In the genomic region with DNA sequence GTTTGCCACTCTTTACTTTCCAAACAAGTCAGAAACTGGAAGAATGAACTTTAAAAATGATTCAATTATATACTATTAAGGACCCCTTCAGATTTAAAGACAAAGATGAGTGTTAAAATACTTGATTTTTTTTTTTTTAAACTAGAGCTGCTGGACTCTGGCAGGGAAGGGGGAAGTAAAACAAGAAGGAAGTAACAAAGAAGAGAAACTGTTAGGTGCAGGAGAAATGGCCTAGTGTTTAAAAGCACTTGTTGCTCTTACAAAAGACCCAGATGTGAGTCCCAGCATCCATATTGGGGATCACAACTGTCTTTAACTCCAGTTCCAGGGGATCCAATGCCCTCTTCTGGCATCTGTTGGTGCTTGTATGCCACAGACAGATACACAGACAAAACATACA, we compare ENCODE assay signal across 20 mouse cellular contexts. TPM values are rescaled to one million over a fixed set of nuclear protein-coding genes. Genes with fewer than 3 reads are reported as not detected.
DNase-seq lines count a peak whose midpoint lies in the region; ATAC-seq and TF ChIP-seq lines count a peak whose summit lies in the region.
"Had no signal": no experiment of that assay in that cellular context is flagged by ENCODE, and none has a peak within 500 bp of the region (broad histone marks: within the 10 kb centered on the region; RNA-seq: fewer than 3 reads in every experiment).

No protein-coding gene starts in this region.

- peak; percentile 87 for ATAC-seq in megakaryocyte, adult 5-6 weeks (ENCODE audit: poor library complexity, severe bottlenecking)
- ATAC-seq: forebrain, embryonic 13.5 days; intestine, embryonic 16.5 days had no signal

- H3K4me1 ChIP-seq in bone marrow macrophage, adult 2 months (ENCODE audit: control insufficient read depth, insufficient read depth, low read length): peaks cover 27% of the 10 kb centered on the region
- H3K4me1 ChIP-seq: forebrain, embryonic 13.5 days; hindbrain, embryonic 15.5 days had no signal

- TF ChIP-seq POLR2A in bone marrow macrophage, adult 2 months (IDR thresholded peaks at IDR 0.05; ENCODE audit: borderline replicate concordance, low read depth, low read length): no peak

- H3K27ac ChIP-seq in bone marrow macrophage, adult 2 months (ENCODE audit: insufficient read depth, low read depth, low read length): peak overlapping the region; percentile 52
- H3K27ac ChIP-seq: embryonic facial prominence, embryonic 13.5 days; forebrain, embryonic 13.5 days; heart, adult 2 months; hindbrain, embryonic 15.5 days had no signal

- TF ChIP-seq CTCF in bone marrow macrophage, adult 2 months (IDR thresholded peaks at IDR 0.05; ENCODE audit: low read depth, low read length): no peak

- DNase-seq in 416B (ENCODE audit: low read depth): peak; percentile 19
- peak; percentile 6 to 12 for DNase-seq in B cell, adult 2 months
- DNase-seq in frontal cortex, adult 2 months (ENCODE audit: extremely low spot score in 1 of 2, low spot score in 1 of 2): no peak
- no peak for DNase-seq in urinary bladder, adult 18-20 months (ENCODE audit: low spot score in 2 of 2)
- no peak for DNase-seq in frontal cortex, postnatal 36 days (ENCODE audit: low spot score in 2 of 2)
- DNase-seq: adrenal gland, postnatal 10 days; cerebellum, adult 11-12 months; cerebellum, adult 9-10 months; cerebellum, postnatal 25 days; gastrocnemius, postnatal 36 days; heart, adult 2 months; heart, postnatal 36 days; kidney, adult 2 months had no signal

- H3K4me3 ChIP-seq in bone marrow macrophage, adult 2 months (ENCODE audit: insufficient read depth, low read length): no peak overlapping the region
- H3K4me3 ChIP-seq: embryonic facial prominence, embryonic 13.5 days; forebrain, embryonic 13.5 days; heart, adult 2 months; heart, embryonic 12.5 days; hindbrain, embryonic 15.5 days had no signal

RNA-seq across cellular contexts. Expression of gene Kpna3, which starts 33.9 kb away (rescaled TPM):
- polyA plus RNA-seq in bone marrow macrophage, adult 2 months (2012; ENCODE audit: insufficient read depth, insufficient read length, missing spikeins): 35.1 and 35.8 TPM in 2 replicates
- total RNA-seq in megakaryocyte, adult 5-6 weeks (2015): 39.1 and 42.8 TPM in 2 replicates
- 21.6 and 26.8 TPM in 2 replicates for total RNA-seq in megakaryocyte, adult 5-6 weeks (2017)
- polyA plus RNA-seq in frontal cortex, adult 2 months (2012; rRNA removed): 39.0 and 45.4 TPM in 2 replicates

RNA-seq across cellular contexts. Expression of gene Ebpl, which starts 45.5 kb away (rescaled TPM):
- polyA plus RNA-seq in bone marrow macrophage, adult 2 months (2012; ENCODE audit: insufficient read depth, insufficient read length, missing spikeins): 8.1 and 8.8 TPM in 2 replicates
- total RNA-seq in megakaryocyte, adult 5-6 weeks (2015): 2.1 and 2.2 TPM in 2 replicates
- 0.98 and 1.2 TPM in 2 replicates for total RNA-seq in megakaryocyte, adult 5-6 weeks (2017)
- polyA plus RNA-seq in frontal cortex, adult 2 months (2012; rRNA removed): 4.0 TPM in 2 replicates

Comparison
In these comparisons a context has a peak if more than half of its experiments do, and no peak if none do; other contexts are left out.
1. DNase-seq: peak in 416B (single experiment) and B cell, adult 2 months (2 of 2); none in frontal cortex, adult 2 months (0 of 2), urinary bladder, adult 18-20 months (0 of 2) and frontal cortex, postnatal 36 days (0 of 2).